Mouse (Mus musculus) midbrain, postnatal 0 days (tissue): ENCODE results near the gene Slc29a4. TPM values are rescaled to one million over a fixed set of nuclear protein-coding genes. Genes with fewer than 3 reads are reported as not detected.

Source experiments
- ATAC-seq: fragments of 200-750 bp; cut with Nextera tagmentation; 2 replicates; pipeline ENCODE4 v1.8.0; 2017; ENCODE audit warnings: moderate number of reproducible peaks, mild to moderate bottlenecking, moderate TSS enrichment, moderate library complexity; ENCODE audit not compliant: low FRiP score
- DNase-seq: peaks from one replicate; pipeline ENCODE4 v3.0.0-alpha.2; 2015; ENCODE audit warnings: low spot score
- H3K27ac ChIP-seq: fragments of 300-500 bp; sonication (generic); 2 replicates; pipeline ENCODE4 v1.5.1; 2014; ENCODE audit warnings: low read depth, mild to moderate bottlenecking, low read length, mixed read lengths
- H3K27me3 ChIP-seq: fragments of 300-500 bp; sonication (generic); 2 replicates; pipeline ENCODE4 v1.6.1; 2014; ENCODE audit warnings: low read length, control low read depth, mixed read lengths; ENCODE audit not compliant: insufficient read depth
- H3K36me3 ChIP-seq: fragments of 300-500 bp; sonication (generic); 2 replicates; pipeline ENCODE4 v1.6.1; 2014; ENCODE audit warnings: low read length, control low read depth, mixed read lengths; ENCODE audit not compliant: insufficient read depth
- H3K4me1 ChIP-seq: fragments of 300-500 bp; sonication (generic); 2 replicates; pipeline ENCODE4 v1.6.1; 2014; ENCODE audit warnings: mild to moderate bottlenecking, control low read depth, antibody characterized with exemption, low read length, mixed read lengths; ENCODE audit not compliant: insufficient read depth
- H3K4me2 ChIP-seq: fragments of 300-500 bp; sonication (generic); 2 replicates; pipeline ENCODE4 v1.6.1; 2014; ENCODE audit warnings: low read depth, mild to moderate bottlenecking, low read length, mixed read lengths; ENCODE audit not compliant: poor library complexity, severe bottlenecking
- H3K4me3 ChIP-seq: fragments of 300-500 bp; sonication (generic); 2 replicates; pipeline ENCODE4 v1.5.1; 2014; ENCODE audit warnings: low read depth, mild to moderate bottlenecking, low read length, moderate library complexity
- H3K9ac ChIP-seq: fragments of 300-500 bp; sonication (generic); replicated peaks from 2 replicates; pipeline ENCODE4 v1.6.1; 2014; ENCODE audit warnings: mild to moderate bottlenecking, low read length, moderate library complexity, mixed read lengths; ENCODE audit not compliant: poor library complexity, severe bottlenecking
- H3K9me3 ChIP-seq: fragments of 300-500 bp; sonication (generic); 2 replicates; pipeline ENCODE4 v1.6.1; 2016; ENCODE audit warnings: low read length, control low read depth
- CTCF ChIP-seq: IDR thresholded peaks from 2 replicates; pipeline ENCODE4 v1.5.1; 2016; ENCODE audit warnings: antibody characterized with exemption, mild to moderate bottlenecking
- WGBS: fragments of 180-500 bp; shearing (Covaris S2); extraction: QIAGEN DNeasy Blood & Tissue Kit; methylation state at CpG from one replicate; pipeline ENCODE4 v1.1.7; 2014; 5-methylcytosine and 5-hydroxymethylcytosine counted together
- polyA plus RNA-seq: library from polyadenylated mRNA; unstranded; fragments of >200 nt; fragmentation: Nextera tagmentation; extraction: Ambion mirVana; gene quantifications from 2 replicates; pipeline ENCODE4 v1.2.1, GENCODE M21; 2015
- total RNA-seq: library from RNA; depleted of rRNA; stranded (reverse); fragments of >200 nt; gene quantifications from 2 replicates; pipeline ENCODE4 v1.2.3, GENCODE M21; 2014

Gene Slc29a4
- total and polyA plus RNA-seq, 2 experiments from 2014 or later = 67.1 to 67.6 TPM

- Histone ChIP-seq H3K9ac (no peak overlapping the region), H3K9me3 (no peaks in the 10 kb centered on the region), H3K27me3 (no peaks in the 10 kb centered on the region), H3K27ac (no peak overlapping the region), H3K36me3 (no peaks in the 10 kb centered on the region), H3K4me3 (no peak overlapping the region), H3K4me1 (0 out of 2 replicates have a peak, but pooled peaks cover 4% of the 10 kb centered on the region), H3K4me2 (no peak overlapping the region)
- TF ChIP-seq CTCF = no peak
- ATAC-seq = no peak
- peak; percentile 20 for DNase-seq
- 44% methylated on average over 8 of the region's 8 CpGs for WGBS
Measured at GRCm38 (mm10) chr5:142693738-142694430, 1.6 kb downstream of the Slc29a4 start.

DNA sequence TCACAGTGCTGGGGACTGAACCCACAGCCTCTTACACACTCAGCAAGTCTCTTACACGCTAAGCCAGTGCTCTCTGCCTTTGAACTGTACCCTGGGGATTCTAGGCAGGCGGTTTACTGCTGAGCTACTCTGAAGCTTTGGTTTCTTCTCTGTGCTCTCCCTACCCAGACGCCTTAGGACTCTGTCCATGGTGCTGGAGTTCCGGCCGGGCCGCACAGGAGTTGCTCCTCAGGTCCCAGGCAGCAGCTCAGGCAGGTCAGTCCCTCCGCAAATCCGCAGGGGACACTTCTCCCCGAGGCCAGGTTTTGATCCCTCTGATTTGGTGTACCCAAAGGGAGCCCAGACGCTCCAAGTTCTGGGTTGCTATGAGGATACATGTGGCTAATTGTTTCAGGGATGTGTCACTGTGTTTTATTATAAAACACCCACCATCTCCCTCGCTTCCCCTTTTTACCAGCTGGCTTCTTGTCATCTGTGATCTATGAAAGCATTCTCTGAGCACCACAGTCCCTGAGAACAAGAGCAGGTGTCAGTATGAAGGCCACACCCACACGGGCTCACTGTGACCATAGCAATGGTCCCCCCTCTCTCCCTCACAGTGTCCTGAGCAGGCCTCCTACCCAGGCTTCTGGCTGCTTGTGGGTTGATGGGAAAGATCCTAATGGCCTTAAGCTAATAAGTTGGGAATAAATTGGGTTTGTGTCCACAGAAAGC lies 2.5 kb downstream of the Slc29a4 start:
- no peak overlapping the region for H3K27ac ChIP-seq
- no peak overlapping the region for H3K4me2 ChIP-seq
- H3K36me3 ChIP-seq = no peaks in the 10 kb centered on the region
- DNase-seq = no peak
- no peaks in the 10 kb centered on the region for H3K4me1 ChIP-seq
- H3K9me3 ChIP-seq = no peaks in the 10 kb centered on the region
- WGBS = 14% methylated on average over 12 of the region's 12 CpGs
- no peak overlapping the region for H3K9ac ChIP-seq
- H3K27me3 ChIP-seq = no peaks in the 10 kb centered on the region
- H3K4me3 ChIP-seq = no peak overlapping the region
- no peak for TF ChIP-seq CTCF
- no peak for ATAC-seq

- Histone ChIP-seq H3K9me3 (no peaks in the 10 kb centered on the region), H3K27ac (no peak overlapping the region), H3K4me1 (no peaks in the 10 kb centered on the region), H3K9ac (no peak overlapping the region), H3K4me2 (no peak overlapping the region), H3K4me3 (no peak overlapping the region), H3K36me3 (no peaks in the 10 kb centered on the region), H3K27me3 (no peaks in the 10 kb centered on the region)
- WGBS = 32% methylated on average over 6 of the region's 6 CpGs
- DNase-seq = no peak
- TF ChIP-seq CTCF = no peak
- no peak for ATAC-seq
Measured at GRCm38 (mm10) chr5:142696258-142696657, 3.9 kb downstream of the Slc29a4 start.

GRCm38 (mm10) chr5:142696865-142697264 lies 4.6 kb downstream of the Slc29a4 start:
- Histone ChIP-seq H3K4me3 (no peak overlapping the region), H3K36me3 (no peaks in the 10 kb centered on the region), H3K27ac (no peak overlapping the region), H3K27me3 (no peaks in the 10 kb centered on the region), H3K4me1 (no peaks in the 10 kb centered on the region), H3K9ac (no peak overlapping the region), H3K4me2 (no peak overlapping the region), H3K9me3 (no peaks in the 10 kb centered on the region)
- WGBS = 87% methylated on average over 6 of the region's 6 CpGs
- DNase-seq = no peak
- TF ChIP-seq CTCF = no peak
- ATAC-seq = no peak

DNA sequence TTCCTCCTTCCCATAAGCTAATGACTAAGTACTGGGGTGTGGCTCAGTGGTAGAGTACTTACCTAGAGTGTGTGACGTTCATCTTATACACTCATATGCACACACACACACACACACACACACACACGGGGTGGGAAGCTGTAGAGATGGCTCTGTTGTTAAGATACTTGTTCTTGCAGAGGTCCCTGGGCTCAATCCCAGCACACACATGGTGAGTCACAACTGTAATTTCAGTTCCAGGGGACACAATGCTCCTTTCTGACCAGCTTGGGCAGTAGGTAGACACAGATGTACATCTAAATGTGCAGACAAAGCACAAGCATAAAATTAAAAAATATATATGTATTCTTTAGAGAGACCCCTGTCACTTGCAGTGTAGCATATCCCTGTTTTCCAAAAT lies 5.4 kb downstream of the Slc29a4 start:
- H3K27me3 ChIP-seq = no peaks in the 10 kb centered on the region
- WGBS = 59% methylated on average over 2 of the region's 2 CpGs
- no peaks in the 10 kb centered on the region for H3K9me3 ChIP-seq
- H3K4me2 ChIP-seq = no peak overlapping the region
- DNase-seq (no peak), ATAC-seq (no peak)
- H3K36me3 ChIP-seq = no peaks in the 10 kb centered on the region
- H3K27ac ChIP-seq = no peak overlapping the region
- H3K9ac ChIP-seq = no peak overlapping the region
- H3K4me1 ChIP-seq = no peaks in the 10 kb centered on the region
- no peak overlapping the region for H3K4me3 ChIP-seq
- no peak for TF ChIP-seq CTCF
